Mouse (Mus musculus) hindbrain, embryonic 15.5 days (tissue): ENCODE measurements around the gene Kcnj5. TPM values are rescaled to one million over a fixed set of nuclear protein-coding genes. Genes with fewer than 3 reads are reported as not detected.

Source experiments
- polyA plus RNA-seq: library from polyadenylated mRNA; unstranded; fragments of >200 nt; fragmentation: Nextera tagmentation; extraction: Ambion mirVana; gene quantifications from 2 replicates; pipeline ENCODE4 v1.2.1, GENCODE M21; 2015

Gene Kcnj5
- polyA plus RNA-seq, 1 experiment from 2014 or later: 0.52 TPM

Other genes with a start within 250 kb of the Kcnj5 start
- gene Arhgap32, start 228.2 kb downstream of the Kcnj5 start, polyA plus RNA-seq: 12.3 and 13.5 TPM in 2 replicates
- gene Kcnj1, start 28.1 kb upstream of the Kcnj5 start, polyA plus RNA-seq: not detected in 2 replicates
- gene Fli1, start 198.5 kb upstream of the Kcnj5 start, polyA plus RNA-seq: 8.7 TPM in 2 replicates